Mouse (Mus musculus): ENCODE measurements around the gene Usp20. TPM values are rescaled to one million over a fixed set of nuclear protein-coding genes. Genes with fewer than 3 reads are reported as not detected.

Usp20 gene
- polyA plus RNA-seq, 1 experiment, result 18.5 TPM

DNA sequence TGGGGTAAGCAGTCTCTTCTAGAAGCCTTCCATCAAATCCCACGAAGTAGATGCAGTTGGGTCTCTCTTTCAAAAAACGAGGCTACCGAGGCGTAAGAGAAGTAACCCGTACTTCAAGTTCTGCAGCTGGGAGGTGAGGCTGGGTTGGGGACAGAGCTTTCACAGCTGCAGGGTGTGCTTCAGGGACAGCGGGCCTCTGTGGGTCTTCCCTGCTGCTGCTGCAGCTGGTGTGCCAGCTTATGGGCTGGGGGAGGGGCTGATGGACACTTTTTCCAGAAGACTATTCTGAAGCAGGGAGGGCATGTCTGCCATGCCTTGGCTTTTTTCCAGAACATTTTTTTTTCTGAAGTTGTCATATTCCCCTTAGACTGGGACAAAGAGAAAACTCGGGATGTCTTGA is 945 bp downstream of the Usp20 start:
- Histone ChIP-seq H3K4me3 (replicated peaks; ENCODE audit: extremely low read depth, low read depth, low read length) (no peak overlapping the region), H3K4me1 (ENCODE audit: control insufficient read depth, insufficient read depth, low read length) (peaks cover 7% of the 10 kb centered on the region)
- TF ChIP-seq POLR2A (IDR thresholded peaks at IDR 0.05; ENCODE audit: borderline replicate concordance, extremely low read depth, low read depth, low read length) (no peak), CTCF (IDR thresholded peaks at IDR 0.05; ENCODE audit: insufficient read depth, low read length) (no peak)
- DNase-seq, result no peak
- 38% methylated on average over 7 of the region's 7 CpGs for WGBS

DNA sequence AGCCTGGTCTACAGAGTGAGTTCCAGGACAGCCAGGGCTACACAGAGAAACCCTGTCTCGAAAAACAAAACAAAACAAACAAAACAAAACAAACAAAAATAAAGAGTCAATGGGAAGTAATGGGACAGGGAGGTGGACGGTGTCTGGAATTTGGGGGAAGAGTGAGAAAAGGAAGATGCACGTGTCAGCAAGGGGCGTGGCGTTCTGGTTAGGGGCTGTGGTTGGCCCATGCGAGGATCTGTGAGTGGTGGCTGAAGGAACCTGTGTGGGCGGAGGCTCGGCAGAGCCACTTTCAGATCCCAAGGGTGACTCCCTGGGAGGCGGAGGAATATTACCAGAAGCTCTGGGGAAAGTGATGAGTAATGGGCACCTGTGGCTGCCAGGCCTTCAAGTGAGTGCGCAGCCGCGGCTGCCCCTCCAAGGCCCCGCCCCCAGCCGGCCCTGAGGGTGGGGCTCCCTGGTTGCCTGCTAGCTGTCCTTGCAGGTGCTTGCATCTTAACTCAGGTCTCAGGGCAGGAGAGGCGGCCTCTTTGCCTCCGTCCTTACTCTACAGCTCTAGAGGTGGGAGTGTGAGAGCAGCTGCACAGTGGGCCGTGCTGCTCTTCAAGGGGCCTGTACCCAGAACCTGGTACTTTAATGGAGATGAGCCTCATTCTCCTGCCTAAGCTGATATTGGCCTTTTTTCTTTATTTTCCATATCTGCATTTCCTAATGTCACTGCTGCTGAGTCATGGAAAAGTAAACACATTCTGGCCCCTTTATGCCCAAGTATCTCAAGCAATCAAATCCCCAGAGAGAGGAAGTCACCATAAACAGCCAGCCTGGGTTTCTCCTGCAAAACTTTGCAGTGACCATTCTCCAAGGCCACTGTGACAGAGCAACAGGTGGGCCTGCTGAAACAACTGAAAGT is 3.3 kb downstream of the Usp20 start:
- WGBS, result 30% methylated on average over 17 of the region's 17 CpGs
- peak; percentile 74 for DNase-seq
- TF ChIP-seq POLR2A (IDR thresholded peaks at IDR 0.05; ENCODE audit: borderline replicate concordance, extremely low read depth, low read depth, low read length), result peak; percentile 26; the same call in 1 of the 2 replicates
- TF ChIP-seq CTCF (IDR thresholded peaks at IDR 0.05; ENCODE audit: insufficient read depth, low read length), result no peak
- Histone ChIP-seq H3K4me1 (ENCODE audit: control insufficient read depth, insufficient read depth, low read length) (peaks cover 7% of the 10 kb centered on the region), H3K4me3 (replicated peaks; ENCODE audit: extremely low read depth, low read depth, low read length) (no peak overlapping the region)

DNA sequence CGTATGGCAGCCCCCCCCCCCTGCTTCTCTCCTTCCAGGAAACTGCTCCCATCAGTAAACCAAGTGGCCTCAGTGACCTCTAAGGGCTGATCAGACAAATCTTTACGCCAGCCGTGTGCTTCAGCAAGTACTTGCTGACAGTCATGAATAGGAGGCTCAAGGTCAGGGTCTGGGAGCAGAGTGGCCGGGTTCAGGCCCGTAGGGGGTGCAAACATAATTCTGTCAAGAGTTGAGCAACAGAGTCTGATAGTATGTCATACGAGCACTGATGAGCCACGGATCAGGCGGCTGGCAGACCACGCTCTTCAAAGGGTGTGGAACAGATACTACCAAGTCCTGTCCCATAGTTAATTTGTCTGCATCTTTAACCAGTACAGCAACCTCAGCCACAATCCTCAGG is 8.1 kb downstream of the Usp20 start:
- no peak overlapping the region for H3K4me3 ChIP-seq (replicated peaks; ENCODE audit: extremely low read depth, low read depth, low read length)
- no peak for TF ChIP-seq CTCF (IDR thresholded peaks at IDR 0.05; ENCODE audit: insufficient read depth, low read length)
- no peaks in the 10 kb centered on the region for H3K4me1 ChIP-seq (ENCODE audit: control insufficient read depth, insufficient read depth, low read length)
- 83% methylated on average over 9 of the region's 9 CpGs for WGBS
- DNase-seq, result no peak

DNA sequence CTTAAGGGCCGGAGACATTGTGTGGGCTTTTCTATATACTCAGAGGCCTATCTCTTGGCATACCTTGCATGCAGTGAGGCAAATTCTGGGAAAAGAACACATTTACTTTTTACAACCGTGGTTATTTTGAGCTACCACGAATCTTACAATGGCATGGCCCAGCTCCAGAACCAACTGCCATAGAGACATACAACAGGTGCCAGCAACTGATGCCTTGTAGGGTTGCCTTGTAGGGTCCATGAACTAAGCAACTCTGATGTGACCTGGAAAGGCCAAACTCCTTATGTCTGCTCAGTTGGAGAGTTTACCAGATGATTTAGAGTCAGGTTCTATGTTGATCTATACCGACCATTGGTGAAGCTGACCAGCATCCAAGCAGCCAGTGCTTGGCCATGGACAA is 12.8 kb downstream of the Usp20 start:
- WGBS, result 91% methylated on average over 4 of the region's 4 CpGs
- TF ChIP-seq CTCF (IDR thresholded peaks at IDR 0.05; ENCODE audit: insufficient read depth, low read length), result no peak
- no peak for TF ChIP-seq POLR2A (IDR thresholded peaks at IDR 0.05; ENCODE audit: borderline replicate concordance, extremely low read depth, low read depth, low read length)
- Histone ChIP-seq H3K4me3 (replicated peaks; ENCODE audit: extremely low read depth, low read depth, low read length) (no peak overlapping the region), H3K4me1 (ENCODE audit: control insufficient read depth, insufficient read depth, low read length) (no peaks in the 10 kb centered on the region)
- DNase-seq, result no peak

DNA sequence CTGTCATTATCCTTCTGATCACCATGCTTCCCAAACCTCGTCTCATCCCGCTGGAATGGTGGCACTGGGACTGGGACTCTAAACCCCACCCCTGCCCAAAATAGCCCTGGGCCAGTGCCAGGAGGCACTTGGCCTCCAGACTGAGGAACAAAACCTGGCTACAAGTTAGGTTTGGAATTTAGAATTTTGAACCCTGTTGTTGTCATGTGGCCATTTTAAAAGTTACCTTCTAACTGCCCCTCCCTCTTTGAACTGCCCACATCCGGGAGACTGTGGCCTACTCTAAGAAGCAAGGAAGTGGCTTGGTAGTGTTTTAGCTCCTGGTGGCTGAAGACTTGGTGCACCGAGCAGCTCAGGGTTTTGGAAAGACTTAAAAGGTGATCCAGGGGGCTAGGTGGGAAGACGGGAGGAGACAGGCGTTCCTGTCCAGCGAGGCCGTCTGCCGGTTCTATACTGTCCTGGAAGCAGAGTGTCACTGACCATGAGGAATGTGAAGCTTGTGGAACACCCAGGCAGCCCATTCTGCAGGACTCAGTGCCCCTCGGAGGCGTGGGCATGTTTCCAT is 13.4 kb downstream of the Usp20 start:
- 68% methylated on average over 11 of the region's 11 CpGs for WGBS
- DNase-seq, result no peak
- no peak overlapping the region for H3K4me3 ChIP-seq (replicated peaks; ENCODE audit: extremely low read depth, low read depth, low read length)
- no peaks in the 10 kb centered on the region for H3K4me1 ChIP-seq (ENCODE audit: control insufficient read depth, insufficient read depth, low read length)
- TF ChIP-seq CTCF (IDR thresholded peaks at IDR 0.05; ENCODE audit: insufficient read depth, low read length) (no peak), POLR2A (IDR thresholded peaks at IDR 0.05; ENCODE audit: borderline replicate concordance, extremely low read depth, low read depth, low read length) (no peak)

DNA sequence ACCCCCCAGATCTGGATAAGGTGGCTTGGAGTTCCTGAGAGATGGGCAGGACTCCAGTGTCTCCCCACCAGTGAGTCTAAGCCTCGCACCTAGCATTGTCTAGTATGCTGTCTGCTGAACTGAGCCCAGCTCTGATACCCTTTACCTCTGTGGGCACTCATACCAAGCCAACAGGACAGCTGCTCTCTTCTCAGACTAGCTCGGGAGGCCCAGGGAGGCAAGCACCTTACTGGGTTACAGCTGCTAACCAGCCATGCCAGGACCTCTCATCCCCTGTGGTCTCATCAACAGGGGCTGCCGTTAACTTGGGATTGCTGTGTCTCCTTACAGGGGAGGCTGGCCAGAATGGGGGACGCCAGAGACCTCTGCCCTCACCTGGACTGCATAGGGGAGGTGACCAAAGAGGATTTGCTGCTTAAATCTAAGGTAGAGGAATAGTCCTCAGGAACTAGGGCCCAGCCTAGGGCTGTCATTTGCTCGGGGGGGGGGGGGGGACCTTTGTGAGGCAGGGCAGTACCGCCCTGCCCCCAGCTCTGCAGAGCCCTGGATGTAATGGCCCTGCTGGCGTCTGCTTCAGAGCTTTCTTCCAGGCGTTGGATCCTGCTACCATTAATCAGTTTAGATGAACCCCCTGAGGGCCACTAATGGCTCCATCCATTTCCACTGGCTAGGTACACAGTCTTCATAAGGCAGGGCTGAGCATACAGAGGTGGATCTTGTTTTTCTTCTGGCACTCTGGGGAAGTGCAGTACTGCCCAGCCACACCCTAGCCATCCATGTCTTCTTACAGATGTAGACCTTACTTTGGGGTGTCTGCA is 16.6 kb downstream of the Usp20 start:
- Histone ChIP-seq H3K4me3 (replicated peaks; ENCODE audit: extremely low read depth, low read depth, low read length) (no peak overlapping the region), H3K4me1 (ENCODE audit: control insufficient read depth, insufficient read depth, low read length) (no peaks in the 10 kb centered on the region)
- TF ChIP-seq CTCF (IDR thresholded peaks at IDR 0.05; ENCODE audit: insufficient read depth, low read length) (no peak), POLR2A (IDR thresholded peaks at IDR 0.05; ENCODE audit: borderline replicate concordance, extremely low read depth, low read depth, low read length) (no peak)
- 82% methylated on average over 8 of the region's 8 CpGs for WGBS
- no peak for DNase-seq

DNA sequence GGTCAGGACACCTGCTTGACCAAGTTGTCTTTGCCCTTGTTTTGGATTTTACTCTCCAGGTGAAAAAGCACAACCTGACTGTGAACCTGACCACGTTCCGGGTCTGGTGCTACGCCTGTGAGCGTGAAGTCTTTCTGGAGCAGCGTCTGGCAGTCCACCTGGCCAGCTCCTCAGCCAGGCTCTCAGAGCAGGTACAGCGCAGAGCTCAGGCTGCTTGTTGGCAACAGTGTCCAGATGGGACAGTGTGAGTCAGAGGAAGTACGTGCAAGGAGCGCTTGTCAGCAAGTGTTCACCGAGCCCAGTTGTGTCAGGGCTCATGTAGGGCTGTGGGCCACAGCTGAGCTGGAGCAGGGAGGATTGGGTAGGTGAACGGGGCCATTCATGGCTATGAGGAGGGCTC is 20.8 kb downstream of the Usp20 start:
- H3K4me1 ChIP-seq (ENCODE audit: control insufficient read depth, insufficient read depth, low read length), result no peaks in the 10 kb centered on the region
- WGBS, result 93% methylated on average over 10 of the region's 10 CpGs
- no peak for DNase-seq
- TF ChIP-seq POLR2A (IDR thresholded peaks at IDR 0.05; ENCODE audit: borderline replicate concordance, extremely low read depth, low read depth, low read length) (no peak), CTCF (IDR thresholded peaks at IDR 0.05; ENCODE audit: insufficient read depth, low read length) (no peak)
- no peak overlapping the region for H3K4me3 ChIP-seq (replicated peaks; ENCODE audit: extremely low read depth, low read depth, low read length)

DNA sequence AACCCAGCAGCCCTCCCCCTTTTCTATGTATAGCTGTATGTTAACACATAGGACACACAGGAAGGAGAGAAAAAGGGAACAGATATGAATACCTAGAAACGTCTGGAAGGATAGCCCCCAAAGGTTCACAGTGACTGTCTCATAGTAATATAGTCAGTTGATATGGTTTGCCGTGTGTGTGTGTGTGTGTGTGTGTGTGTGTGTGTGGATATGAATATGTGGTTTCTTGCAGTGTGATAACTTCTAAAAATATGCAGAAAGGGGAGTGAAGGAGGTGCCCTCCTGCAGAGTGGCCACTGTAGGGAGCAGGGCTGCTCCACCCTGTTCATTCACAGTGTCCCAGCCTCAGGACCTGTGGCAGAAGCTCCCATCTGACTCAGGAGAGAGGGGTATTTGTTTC is 23.4 kb downstream of the Usp20 start:
- 75% methylated on average over 2 of the region's 2 CpGs for WGBS
- Histone ChIP-seq H3K4me3 (replicated peaks; ENCODE audit: extremely low read depth, low read depth, low read length) (no peak overlapping the region), H3K4me1 (ENCODE audit: control insufficient read depth, insufficient read depth, low read length) (no peaks in the 10 kb centered on the region)
- TF ChIP-seq POLR2A (IDR thresholded peaks at IDR 0.05; ENCODE audit: borderline replicate concordance, extremely low read depth, low read depth, low read length) (no peak), CTCF (IDR thresholded peaks at IDR 0.05; ENCODE audit: insufficient read depth, low read length) (no peak)
- DNase-seq, result no peak

DNA sequence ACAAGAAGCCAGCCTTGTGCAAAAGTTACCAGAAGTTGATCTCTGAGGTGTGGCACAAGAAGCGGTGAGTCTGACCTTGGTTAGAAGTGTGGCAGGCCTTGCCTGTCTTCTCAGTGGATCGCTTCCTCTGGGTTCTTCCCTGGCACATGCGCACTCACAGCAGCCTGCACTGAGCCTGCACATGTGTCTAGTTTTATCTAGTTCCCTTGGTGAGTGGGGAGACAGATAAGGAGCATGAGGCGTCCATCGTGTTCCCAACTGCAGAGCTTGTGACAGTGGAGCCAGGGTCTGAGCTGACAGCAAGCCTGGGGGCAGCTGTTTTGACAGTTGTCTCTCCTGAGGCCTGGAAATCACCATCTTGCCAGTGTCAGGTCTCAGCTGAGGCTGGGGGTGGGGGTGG is 24.4 kb downstream of the Usp20 start:
- Histone ChIP-seq H3K4me1 (ENCODE audit: control insufficient read depth, insufficient read depth, low read length) (no peaks in the 10 kb centered on the region), H3K4me3 (replicated peaks; ENCODE audit: extremely low read depth, low read depth, low read length) (no peak overlapping the region)
- no peak for TF ChIP-seq POLR2A (IDR thresholded peaks at IDR 0.05; ENCODE audit: borderline replicate concordance, extremely low read depth, low read depth, low read length)
- TF ChIP-seq CTCF (IDR thresholded peaks at IDR 0.05; ENCODE audit: insufficient read depth, low read length), result no peak
- WGBS, result 61% methylated on average over 5 of the region's 5 CpGs
- no peak for DNase-seq
